Mouse (Mus musculus) hematopoietic multipotent progenitor cell, adult 10-12 weeks (in vitro differentiated cells): ENCODE data around the gene Gm20738. TPM values are rescaled to one million over a fixed set of nuclear protein-coding genes. Genes with fewer than 3 reads are reported as not detected.

Experiments
- polyA plus RNA-seq: library from polyadenylated mRNA; stranded (reverse); fragments of >175 nt; gene quantifications from 2 replicates; pipeline ENCODE4 v1.2.3, GENCODE M21; 2012; ENCODE audit warnings: low replicate concordance

Gm20738 gene
- polyA plus RNA-seq = not detected in 2 replicates

GRCm38 (mm10) chrY:37957511-37957910 lies at the start of gene Gm20738:
TSS of gene Gm20738 (plus strand) at chrY:37957811.

